Mouse (Mus musculus): Measurements from ENCODE around the gene Map1lc3b.

DNA sequence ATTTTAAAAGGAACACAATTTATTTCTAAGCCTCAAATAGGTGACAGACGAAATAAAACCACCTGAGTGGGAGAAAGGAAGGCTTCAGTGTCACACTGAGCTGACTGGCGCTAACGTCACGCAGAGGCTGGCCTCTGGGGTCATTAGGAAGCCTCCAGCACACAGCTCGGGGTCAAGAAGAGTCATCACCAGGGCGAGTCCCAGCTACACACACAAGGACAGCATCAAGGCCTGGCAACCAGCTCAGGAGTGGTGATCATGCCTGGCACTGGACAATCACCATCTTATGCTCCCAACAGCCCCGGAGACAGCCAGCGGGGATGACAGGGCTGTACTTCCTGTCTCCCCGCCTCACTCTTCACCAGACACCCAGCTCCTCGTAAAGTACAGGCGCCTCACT lies 32.4 kb upstream of the Map1lc3b start:
- TF ChIP-seq GATA1 (IDR thresholded peaks at IDR 0.05; ENCODE audit: low read length) (no peak), TAL1 (IDR thresholded peaks at IDR 0.05; ENCODE audit: low read length) (no peak)
